Mouse (Mus musculus): ENCODE data around the gene Itpr3.

The Itpr3 gene

DNA sequence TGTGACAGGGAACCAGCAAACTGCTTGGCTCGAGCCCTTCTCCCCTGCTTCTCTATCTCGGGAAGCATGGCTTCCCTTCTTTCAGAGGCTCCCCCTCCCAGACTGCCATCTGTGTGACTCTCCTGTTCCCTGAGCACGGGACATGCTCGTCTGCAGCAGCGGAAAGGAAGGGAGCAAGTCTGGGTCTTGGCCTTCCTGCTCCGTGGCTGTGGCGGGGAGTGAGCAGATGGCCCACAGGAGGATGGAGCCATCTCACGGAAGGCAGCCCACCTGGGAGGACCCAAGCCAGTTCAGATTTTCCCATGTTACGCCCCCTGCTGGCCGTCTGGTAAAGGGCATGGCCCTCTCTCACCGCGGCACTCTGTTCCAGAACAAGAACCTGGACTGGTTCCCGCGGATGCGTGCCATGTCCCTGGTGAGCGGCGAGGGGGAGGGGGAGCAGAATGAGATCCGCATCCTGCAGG is 63.5 kb downstream of the Itpr3 start:
- DNase-seq = peak; percentile 97

DNA sequence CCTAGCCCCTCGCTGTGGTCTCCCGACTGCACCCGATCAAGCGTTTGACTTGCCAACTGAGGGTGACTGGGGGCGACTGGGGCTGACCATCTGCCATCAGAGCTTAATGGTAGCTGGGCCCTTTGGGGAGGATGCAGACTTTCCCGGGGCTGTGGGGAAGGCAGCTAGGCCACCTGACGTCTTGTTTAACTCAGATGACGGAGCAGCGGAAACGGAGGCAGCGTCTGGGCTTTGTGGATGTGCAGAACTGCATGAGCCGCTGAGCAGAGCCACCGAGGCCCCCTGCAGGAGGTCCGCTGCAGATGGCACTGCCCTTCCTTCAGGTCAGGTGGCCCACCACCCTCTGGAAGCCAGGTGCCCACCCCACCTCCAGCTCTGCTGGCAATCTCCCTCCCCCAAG is 64.2 kb downstream of the Itpr3 start:
- DNase-seq = no peak

DNA sequence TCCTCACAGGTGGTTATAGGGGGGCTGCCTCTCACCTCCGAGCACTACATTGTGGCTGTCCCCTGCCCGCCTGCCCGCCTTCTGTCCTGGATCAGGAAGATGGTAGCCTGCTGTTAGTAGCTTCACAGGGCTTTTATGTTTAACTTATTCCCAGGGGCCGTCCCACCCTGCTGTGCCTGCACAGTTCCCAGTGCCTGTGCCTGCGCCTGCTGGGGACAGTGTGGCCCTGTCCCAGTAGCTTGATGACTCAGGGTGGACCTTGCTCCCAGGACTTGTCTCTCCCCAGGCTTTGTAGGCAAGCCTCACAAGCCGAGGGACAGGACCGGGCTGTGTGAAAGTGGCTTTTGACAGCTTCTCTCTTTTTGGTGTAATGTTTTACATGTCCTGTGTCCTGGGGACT is 64.7 kb downstream of the Itpr3 start:
- DNase-seq = peak; percentile 63

DNA sequence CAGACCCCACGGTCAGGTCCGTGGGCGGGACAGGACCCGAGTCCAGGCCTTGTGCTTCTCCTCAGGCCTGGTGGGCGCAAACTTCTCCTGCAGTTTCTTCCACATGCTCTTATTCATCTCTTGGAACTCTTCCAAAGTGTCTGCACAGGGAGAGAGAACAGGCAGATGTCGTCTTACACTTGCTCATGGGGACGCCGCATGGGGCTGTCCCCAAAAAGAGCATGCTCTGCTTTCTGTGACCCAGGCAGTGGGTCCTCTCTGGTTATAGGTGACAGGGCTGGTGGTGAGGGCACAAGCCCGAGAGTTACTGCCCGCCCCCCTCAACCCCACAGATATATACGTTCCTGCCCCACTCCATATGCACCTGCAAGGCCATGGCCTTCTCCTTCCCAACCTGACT is 65.6 kb downstream of the Itpr3 start:
- peak; percentile 60 for DNase-seq

DNA sequence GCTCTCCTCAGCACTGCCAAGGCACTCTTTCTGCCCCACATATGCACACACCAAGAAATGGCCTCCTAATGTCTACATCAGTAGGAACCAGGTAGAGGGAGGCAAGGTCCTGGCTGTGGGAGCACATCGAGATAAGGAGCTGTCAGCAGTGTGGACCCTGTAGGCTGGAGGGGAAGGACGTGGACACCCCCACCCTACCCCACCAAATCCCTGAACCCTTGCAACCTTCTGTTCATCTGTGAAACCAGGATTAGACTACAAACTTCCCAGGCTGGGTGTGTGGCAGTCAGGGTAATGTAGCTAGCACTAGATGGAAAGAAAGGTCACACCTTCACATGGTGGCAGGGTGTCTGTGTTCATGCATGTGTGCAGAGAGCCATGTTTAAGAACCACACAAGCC is 66.0 kb downstream of the Itpr3 start:
- DNase-seq = no peak

DNA sequence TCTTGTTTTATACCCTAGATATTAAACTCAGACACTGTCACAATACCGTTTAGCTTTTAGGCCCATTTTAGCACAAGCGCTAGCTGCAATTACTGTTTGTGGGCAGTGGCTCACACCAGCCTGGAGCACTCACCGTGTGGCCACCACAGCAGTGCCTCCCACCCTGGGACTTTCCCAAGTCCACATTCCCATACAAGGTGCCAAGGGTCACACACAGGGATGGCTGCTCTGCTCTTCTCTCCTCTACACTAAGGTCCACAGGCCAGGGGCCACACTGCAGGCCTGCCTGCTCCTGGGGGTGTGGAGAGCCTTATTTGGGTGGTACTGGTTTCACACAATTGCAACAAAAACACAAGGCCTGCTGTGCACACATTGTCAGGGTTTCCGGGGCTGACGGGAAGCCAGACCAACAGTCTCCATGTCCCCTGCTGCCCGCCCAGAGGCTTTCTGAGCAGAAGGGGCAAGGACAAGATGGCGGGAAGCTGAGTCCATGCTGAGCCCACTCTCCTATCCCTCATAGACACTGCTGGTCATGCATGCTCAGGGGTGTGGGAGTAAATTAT is 66.8 kb downstream of the Itpr3 start:
- DNase-seq = no peak

DNA sequence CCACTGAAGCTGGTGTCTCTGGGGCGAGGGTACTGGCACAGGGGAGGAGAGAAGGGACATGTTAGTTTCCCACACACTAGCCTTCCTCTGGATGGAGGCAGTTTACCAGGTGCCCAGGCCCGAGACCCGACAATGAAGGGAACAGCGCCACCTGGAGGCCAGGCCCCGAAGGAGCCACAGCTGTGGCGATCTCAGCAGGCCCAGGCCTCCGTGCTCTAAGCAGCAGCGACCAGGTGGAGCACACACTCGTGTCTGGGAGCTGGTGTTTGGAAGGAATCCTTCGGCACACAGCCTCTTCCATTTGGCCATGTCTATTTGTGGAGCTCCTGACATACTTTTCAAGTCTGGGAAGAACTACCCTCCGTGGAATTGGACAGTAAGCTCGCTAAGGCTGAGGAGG is 68.1 kb downstream of the Itpr3 start:
- peak; percentile 82 for DNase-seq

DNA sequence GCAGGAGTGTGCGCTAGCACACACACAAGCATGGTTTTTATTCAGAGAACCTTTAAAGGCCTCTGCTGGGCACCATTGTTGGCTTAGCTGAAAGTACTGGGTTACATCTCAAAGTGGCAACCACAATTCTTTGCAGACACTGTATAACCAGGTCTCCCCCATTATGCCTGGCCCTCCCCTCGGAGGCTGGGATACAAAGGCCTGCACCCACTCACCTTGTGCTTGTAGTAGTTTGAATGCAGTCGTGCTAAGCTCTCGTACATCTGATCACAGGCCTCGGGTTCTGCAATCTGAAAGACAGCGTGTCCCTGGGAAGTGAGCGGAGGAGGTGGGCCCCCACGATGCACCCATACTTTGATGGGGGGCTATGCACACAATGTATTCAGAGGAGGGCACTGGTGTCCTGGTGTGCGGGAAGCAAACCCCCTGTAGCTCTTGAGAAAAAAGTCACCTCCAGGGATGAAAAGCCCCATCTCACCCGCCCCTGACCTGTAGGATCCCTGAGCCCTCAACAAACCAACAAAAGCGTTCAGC is 68.6 kb downstream of the Itpr3 start:
- no peak for DNase-seq

DNA sequence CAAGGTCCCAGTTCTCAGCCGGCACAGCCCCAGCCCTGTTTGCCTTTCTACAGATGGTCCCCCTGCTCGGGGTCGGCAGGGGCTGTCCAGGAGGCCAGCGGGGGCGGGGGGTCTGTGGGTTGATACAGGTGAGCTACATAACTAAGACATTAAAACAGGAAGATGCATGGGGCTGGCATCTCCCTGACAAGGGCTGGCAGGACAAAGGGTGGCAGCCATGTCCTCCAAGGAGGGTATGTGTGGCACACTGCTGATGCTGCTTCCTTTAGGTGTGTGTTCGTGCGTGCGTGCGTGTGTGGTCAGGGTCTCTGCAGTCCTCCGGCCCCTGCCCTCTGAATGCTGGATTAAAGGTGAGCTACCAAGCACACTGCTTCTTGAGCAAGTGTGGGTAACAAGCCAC is 69.9 kb downstream of the Itpr3 start:
- no peak for DNase-seq

DNA sequence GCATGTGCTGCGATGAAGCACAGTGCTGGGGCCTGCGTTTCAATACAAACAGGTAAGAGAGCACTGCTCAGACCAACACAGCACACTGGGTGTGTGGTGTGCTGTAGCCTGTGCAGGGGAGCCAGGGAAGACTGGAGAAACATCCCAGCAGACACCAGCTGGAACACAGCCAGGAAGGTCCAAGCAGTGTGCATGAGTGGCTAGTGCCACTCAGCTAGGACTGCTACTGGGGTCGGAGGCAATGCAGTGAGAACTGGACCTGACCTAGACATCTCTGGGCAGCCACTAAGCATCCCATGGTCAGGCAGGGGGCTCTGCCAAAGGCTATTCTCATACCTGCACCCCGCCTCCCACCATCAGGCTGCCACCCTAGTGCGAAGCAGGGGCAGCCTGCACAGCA is 71.1 kb downstream of the Itpr3 start:
- no peak for DNase-seq

DNA sequence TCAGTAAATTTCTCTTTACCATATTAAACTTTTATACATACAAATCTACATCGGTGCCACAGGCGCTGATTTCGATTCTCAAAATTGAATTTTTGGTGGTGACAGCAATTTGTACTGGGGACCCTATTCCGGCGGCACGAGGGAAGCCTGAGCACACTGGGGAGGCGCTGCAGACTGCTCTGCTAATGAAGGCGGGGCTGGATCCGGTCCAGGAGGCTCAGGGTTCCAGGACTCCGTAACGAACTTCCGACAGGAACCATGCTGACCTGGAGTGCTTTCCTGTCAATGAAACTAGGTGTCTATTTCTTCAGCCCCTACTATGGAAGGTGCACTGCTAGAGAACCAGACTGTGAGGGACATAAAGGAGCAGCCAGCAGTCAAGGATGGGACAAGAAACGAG is 72.2 kb downstream of the Itpr3 start:
- peak; percentile 50 for DNase-seq

DNA sequence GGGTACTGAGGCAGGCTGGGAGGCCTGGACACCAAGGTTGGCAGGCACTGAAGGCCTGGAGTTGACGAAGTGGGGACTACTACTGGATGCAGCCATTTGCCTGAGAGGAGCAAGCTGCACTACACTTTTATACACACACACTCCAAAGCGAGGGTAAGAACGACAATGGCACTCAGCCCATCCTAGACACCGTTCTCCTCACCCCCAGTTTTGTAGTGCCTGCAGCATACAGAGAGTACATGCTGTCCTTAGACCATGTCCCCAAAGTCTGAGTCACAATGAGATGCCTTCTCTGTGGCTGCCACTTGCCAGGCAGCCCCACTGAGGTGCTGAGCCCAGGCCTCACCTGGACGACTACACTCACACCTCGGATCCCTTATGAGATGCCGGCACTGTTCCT is 72.7 kb downstream of the Itpr3 start:
- DNase-seq = no peak

DNA sequence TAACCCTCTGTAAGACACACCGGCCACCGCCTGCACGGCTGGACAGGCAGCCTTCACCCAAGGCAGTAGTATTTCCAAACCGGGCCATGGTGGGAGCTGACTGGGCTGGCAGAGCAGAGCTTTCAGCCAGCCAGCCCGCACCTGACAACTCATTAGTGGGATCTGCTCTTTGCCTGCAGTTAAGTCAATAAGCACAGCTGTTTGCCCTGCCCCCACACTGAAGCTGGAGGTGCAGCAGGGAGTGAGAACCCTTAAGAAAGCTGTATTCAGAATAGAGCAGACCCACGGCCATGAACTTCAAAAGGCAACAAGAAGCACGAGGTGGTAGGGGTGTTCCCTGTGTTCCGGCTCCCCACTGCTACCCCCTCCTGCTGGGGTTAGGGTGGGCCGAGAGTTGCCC is 73.1 kb downstream of the Itpr3 start:
- DNase-seq = no peak

DNA sequence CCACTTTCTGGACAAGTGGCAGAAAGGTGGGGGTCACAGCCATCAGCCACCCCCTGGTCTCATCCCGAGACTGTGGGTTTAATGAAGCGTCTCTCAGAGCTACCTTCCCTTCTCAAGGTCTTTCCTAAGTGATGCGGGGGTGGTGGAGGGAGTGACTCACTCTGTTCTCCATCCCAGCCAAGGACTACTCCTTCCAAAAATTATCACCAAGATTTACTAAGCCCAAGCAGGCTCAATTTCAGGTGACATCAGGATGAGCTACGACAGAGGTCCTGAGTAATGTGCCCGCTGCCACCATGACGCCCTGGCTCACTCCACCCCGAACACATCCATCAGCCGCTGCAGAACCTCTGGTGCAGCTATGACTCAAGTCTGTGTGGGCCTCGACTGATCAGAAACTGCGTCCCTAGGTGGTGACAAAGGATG is 74.1 kb downstream of the Itpr3 start:
- DNase-seq = no peak

DNA sequence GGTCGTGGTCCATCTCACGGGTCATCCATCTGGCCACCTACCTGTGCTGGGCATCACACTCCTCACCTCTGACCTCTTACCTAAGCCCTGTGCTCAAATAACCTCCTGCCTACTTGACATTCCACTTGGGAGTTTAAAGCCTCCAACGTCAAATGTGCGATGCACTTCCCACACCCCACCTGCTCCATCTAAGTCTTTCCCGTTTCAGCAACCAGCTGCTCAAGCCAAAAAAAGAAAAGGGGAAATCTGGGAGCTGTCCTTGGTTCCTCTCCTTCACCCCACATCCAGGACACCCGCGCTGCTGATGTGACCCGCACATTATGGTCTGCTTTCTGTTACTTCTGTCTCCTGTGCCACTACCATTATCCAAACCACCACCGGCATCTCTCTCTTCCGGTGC is 75.1 kb downstream of the Itpr3 start:
- DNase-seq = no peak

DNA sequence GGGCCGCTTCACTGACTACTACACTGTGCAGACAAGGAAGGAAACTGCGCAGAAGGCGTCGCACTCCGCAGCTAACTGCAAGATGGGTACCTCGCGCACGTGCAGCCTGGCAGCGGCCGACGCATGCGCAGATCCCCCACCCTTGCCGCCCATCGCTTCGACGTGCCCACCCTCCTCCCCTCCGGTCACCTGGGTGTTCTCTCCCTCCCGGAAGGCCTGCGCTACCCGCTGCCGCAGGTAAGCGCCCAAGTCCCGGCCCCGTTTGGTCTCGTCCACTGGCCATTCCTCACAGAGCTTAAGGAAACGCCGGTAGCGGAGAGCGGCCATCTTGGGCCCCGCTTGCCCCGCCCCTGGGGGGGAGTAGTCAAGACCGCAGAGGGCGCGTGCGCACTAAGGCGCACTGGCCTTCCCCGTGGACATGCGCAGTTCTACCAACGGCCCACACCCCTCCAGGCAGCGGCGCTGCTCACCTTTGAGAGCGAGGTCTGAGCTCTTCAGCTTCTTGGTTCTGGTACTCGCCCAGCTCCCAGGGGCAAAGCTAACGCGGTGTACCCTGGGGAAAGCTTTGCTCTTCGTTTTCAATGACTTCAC is 76.5 kb downstream of the Itpr3 start, which contains the start of gene Uqcc2:
Uqcc2 (minus strand) TSS at position 366 of the 591 bp plus-strand sequence.
- DNase-seq = peak; percentile 98

DNA sequence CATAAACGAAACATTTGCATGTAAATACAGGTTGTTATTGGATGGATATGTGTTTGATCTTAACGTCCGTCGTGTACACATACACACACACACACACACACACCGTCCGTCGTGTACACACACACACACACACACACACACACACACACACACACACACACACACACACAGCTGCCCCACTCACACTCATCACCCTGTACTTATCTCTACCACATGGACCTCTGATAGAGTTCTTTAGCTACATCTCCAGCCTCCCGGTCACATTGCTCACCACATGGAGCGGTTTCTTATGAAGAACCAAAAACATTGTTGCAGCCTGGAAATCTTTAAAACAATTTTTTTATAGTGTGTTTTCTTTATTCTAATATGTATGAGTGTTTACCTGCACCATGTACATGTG is 77.1 kb downstream of the Itpr3 start:
- DNase-seq = no peak

DNA sequence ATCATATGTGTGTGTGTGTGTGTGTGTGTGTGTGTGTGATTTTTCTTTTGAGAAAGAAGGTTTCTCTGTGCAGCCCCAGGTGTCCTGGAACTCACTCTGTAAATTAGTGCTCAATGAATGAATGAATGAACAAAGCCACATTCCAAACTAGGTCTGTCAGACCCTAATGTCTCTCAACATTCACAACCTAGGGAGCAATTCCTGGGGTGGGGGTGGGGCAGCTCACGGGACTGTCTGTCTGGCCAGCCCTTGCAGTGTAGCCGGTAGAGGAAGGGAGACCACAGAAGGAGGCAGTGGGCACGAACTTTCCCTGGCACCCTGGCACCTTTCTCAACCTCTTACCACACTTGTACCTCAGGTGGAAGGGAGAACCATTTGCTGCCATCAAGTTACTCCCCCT is 77.6 kb downstream of the Itpr3 start:
- no peak for DNase-seq

DNA sequence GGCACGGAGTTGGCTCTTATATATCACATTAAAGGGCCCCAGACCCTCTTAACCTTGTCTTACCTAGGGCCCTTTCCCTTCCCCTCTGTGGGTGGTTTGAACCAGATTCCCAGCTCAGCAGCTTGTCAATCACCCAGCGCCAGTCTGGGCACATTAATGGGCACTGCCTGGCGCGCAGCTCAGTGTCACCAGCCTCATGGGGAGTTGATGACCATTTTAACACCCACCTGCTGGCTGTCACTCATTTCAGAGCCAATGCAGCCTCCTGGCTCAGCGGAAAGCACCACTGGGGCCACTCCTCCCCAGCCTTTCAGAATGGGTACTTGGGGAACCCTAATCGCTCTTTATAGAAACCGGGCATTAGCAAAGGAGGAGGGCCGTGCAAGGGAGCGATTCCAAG is 81.3 kb downstream of the Itpr3 start:
- no peak for DNase-seq

DNA sequence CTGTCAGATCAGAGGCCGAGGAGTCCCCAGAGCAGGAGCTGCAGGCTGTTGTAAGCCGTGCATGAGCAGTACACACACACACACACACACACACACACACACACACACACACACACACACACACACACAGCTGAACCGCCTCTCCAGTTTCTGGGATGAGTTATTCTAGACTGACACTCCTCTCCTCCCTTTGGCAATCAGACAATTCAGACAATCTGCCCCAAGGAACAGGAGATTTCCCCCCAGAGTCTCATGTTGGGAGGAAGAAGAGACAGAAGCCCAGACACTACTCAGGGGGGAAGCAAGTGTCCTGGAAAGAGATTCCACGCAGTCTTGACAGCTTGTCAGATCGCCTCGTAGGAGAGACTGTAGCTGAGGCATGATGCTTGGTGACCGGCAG is 82.2 kb downstream of the Itpr3 start:
- DNase-seq = no peak

DNA sequence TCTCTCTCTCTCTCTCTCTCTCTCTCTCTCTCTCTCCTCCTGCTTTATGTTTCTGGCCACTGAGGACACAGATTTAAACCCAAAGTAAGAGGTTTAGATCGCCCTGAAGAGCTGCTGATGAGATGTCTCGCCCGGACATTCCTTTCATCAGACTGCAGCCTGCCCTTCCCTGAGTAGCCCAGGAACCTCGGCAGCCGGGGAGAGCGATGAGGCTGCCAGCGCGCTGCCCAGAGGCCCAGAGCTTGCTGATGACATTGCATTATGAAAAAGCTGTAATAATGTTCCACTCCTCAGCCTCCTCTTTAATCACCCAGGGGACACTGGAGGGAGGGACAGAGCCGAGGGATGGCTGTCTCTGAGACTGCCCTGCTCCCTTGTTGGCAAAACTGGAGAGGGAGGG is 83.2 kb downstream of the Itpr3 start:
- no peak for DNase-seq

DNA sequence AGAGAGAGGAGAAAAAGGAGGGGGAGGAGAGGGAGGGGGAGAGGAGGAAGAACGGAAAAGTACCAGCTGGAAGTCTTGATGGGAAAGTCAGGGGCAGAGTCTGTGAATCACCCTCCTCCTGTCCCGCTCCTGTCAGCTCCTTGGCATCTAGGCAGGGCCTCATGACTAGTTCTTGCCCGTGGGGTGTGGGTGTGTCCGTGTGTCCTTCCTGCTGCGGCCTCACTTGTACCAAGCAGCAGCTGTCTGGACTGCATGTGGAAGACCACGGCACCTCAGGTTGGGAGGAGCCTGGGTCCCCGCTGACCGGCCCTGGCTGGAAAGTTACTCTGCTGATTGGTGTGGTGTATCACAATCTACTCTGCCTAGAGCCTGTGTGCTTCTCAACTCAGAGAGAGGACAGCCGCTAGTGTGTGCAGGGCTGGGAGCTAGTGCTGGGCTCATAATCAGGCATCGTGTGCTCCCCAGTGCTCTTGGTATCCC is 84.9 kb downstream of the Itpr3 start:
- DNase-seq = no peak

DNA sequence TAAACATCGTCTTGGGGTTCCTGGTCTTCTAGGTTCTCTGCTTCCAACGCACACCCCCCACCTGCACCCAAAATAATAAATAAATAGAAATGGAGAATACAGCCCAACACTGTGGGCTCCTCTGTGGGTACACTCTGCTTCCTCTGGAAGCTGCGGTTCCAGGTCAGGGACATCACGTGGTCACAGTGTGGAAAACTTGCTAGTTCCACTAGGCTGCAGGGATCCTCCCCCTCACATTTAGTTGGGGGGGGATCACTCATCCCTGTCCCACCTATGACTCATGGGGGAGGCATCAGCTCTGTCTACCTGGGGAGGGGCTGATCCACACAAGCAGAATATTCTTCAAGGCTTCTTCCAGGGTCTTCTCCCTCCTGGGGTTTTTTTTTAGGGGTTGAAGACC is 87.0 kb downstream of the Itpr3 start:
- no peak for DNase-seq

DNA sequence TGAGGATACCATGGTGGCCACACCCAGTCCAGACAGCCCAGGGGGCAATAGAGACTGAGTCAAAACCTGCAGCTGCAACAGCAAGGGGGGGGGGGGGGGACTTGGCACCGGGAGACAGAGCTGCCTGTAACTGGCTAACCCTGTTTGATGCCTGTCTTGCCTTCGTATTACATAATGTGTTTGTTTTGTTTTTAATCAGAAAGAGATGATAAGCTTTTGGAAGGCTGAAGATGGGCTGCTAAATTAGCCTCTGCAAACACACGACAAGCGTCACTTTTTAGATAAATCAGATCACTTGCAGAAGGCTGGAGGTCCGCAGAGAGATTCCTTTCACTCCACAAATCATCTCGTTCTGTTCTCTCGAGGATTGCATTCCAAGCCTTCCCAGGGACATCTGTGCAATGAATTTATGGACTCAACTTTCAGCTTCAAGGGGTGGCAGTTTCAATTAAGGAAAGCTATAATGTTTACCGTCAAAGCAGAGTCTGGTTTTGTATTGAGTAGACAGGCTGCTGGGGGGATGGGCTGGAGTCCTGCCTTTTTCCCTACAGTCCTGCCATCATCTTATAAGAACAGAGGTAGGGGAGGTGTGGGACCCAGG is 89.3 kb downstream of the Itpr3 start:
- no peak for DNase-seq

Measured in cerebellum, adult 9-11 months (tissue).